Mouse (Mus musculus): ENCODE measurements around the gene Gm47841. TPM values are rescaled to one million over a fixed set of nuclear protein-coding genes. Genes with fewer than 3 reads are reported as not detected.

Gm47841 gene
- polyA plus RNA-seq, 1 experiment from 2014 or later, result not detected

- 26% methylated on average over 72 of the region's 120 CpGs for WGBS
- Histone ChIP-seq H3K36me3 (ENCODE audit: control insufficient read depth, insufficient read depth, low read length) (peaks cover 3% of the 10 kb centered on the region; the same call in 1 of the 2 replicates), H3K9ac (ENCODE audit: low read length) (peak overlapping the region; percentile 33), H3K9me3 (ENCODE audit: control insufficient read depth, low read length) (no peaks in the 10 kb centered on the region), H3K27me3 (ENCODE audit: control insufficient read depth, insufficient read depth, low read depth, low read length) (peaks cover 71% of the 10 kb centered on the region), H3K4me3 (ENCODE audit: low read length) (peak overlapping the region; percentile 40), H3K4me1 (replicated peaks; ENCODE audit: control insufficient read depth, insufficient read depth, low read length) (peaks cover 7% of the 10 kb centered on the region), H3K4me2 (ENCODE audit: low read depth, low read length) (peak overlapping the region; percentile 56), H3K27ac (ENCODE audit: low read length) (no peak overlapping the region)
- peak; percentile 36 for ATAC-seq (ENCODE audit: low read depth)
Measured at GRCm38 (mm10) chr15:101052560-101053501, 5.6 kb upstream of the Gm47841 start.

- Histone ChIP-seq H3K27me3 (ENCODE audit: control insufficient read depth, insufficient read depth, low read depth, low read length) (peaks cover 79% of the 10 kb centered on the region), H3K4me3 (ENCODE audit: low read length) (no peak overlapping the region)
- ATAC-seq (ENCODE audit: low read depth), result no peak
Measured at GRCm38 (mm10) chr15:101051869-101052268, 4.7 kb upstream of the Gm47841 start.

DNA sequence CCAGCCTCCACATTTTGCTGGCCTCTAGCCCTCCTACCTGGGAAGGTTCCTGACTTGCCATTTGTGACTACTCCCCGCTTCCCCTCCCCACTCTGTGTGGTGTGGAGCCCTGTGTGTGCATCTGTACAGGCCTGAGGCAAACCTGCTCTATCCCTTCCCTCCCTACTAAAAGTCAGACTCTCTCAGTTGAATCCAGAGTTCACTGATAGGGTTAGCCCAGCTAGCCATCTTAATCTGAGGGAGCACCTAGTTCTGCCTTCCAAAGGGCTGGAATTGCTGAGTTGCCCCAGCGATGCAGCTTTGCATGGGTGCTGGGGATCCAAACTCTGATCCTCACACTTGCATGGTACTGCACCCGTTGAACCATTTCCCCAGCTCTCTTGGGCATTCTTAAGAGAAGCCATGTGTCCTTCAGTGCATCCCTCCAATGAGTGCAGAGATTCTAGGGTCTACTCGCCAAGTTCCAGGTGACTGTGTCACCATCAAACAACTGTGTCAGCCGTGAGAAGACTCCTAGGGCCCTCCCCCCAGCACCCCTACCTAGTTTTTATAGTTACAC is 1.2 kb upstream of the Gm47841 start:
- no peak overlapping the region for H3K4me2 ChIP-seq (ENCODE audit: low read depth, low read length)
- whole genome bisulfite sequencing, result 61% methylated on average over 5 of the region's 5 CpGs
- ATAC-seq (ENCODE audit: low read depth), result no peak
- peaks cover 20% of the 10 kb centered on the region for H3K4me1 ChIP-seq (replicated peaks; ENCODE audit: control insufficient read depth, insufficient read depth, low read length)
- H3K4me3 ChIP-seq (ENCODE audit: low read length), result no peak overlapping the region
- no peaks in the 10 kb centered on the region for H3K9me3 ChIP-seq (ENCODE audit: control insufficient read depth, low read length)
- peaks cover 89% of the 10 kb centered on the region for H3K27me3 ChIP-seq (ENCODE audit: control insufficient read depth, insufficient read depth, low read depth, low read length)
- H3K36me3 ChIP-seq (ENCODE audit: control insufficient read depth, insufficient read depth, low read length), result peaks cover 3% of the 10 kb centered on the region; the same call in 1 of the 2 replicates
- H3K9ac ChIP-seq (ENCODE audit: low read length), result no peak overlapping the region
- no peak overlapping the region for H3K27ac ChIP-seq (ENCODE audit: low read length)

More at GRCm38 (mm10) chr15:101051869-101052268, 4.7 kb upstream of the Gm47841 start:
- Histone ChIP-seq H3K27ac (ENCODE audit: low read length) (no peak overlapping the region), H3K36me3 (ENCODE audit: control insufficient read depth, insufficient read depth, low read length) (peaks cover 3% of the 10 kb centered on the region; the same call in 1 of the 2 replicates), H3K4me1 (replicated peaks; ENCODE audit: control insufficient read depth, insufficient read depth, low read length) (peaks cover 13% of the 10 kb centered on the region), H3K9ac (ENCODE audit: low read length) (no peak overlapping the region), H3K9me3 (ENCODE audit: control insufficient read depth, low read length) (no peaks in the 10 kb centered on the region), H3K4me2 (ENCODE audit: low read depth, low read length) (no peak overlapping the region)
- 66% methylated on average over 10 of the region's 10 CpGs for WGBS

- peak; percentile 69 for ATAC-seq (ENCODE audit: low read depth)
- no peak overlapping the region for H3K27ac ChIP-seq (ENCODE audit: low read length)
- WGBS, result under 1% methylated on average over 67 of the region's 77 CpGs
- no peaks in the 10 kb centered on the region for H3K36me3 ChIP-seq (ENCODE audit: control insufficient read depth, insufficient read depth, low read length)
- peak overlapping the region; percentile 97 for H3K4me2 ChIP-seq (ENCODE audit: low read depth, low read length)
- no peaks in the 10 kb centered on the region for H3K9me3 ChIP-seq (ENCODE audit: control insufficient read depth, low read length)
- peaks cover 17% of the 10 kb centered on the region for H3K4me1 ChIP-seq (replicated peaks; ENCODE audit: control insufficient read depth, insufficient read depth, low read length)
- peaks cover 85% of the 10 kb centered on the region for H3K27me3 ChIP-seq (ENCODE audit: control insufficient read depth, insufficient read depth, low read depth, low read length)
- H3K4me3 ChIP-seq (ENCODE audit: low read length), result peak overlapping the region; percentile 56
- peak overlapping the region; percentile 64 for H3K9ac ChIP-seq (ENCODE audit: low read length)
Measured at GRCm38 (mm10) chr15:101046527-101047193, 537 bp downstream of the Gm47841 start.

- H3K9ac ChIP-seq (ENCODE audit: low read length), result peak overlapping the region; percentile 64
- H3K27me3 ChIP-seq (ENCODE audit: control insufficient read depth, insufficient read depth, low read depth, low read length), result peaks cover 86% of the 10 kb centered on the region
- H3K4me2 ChIP-seq (ENCODE audit: low read depth, low read length), result peak overlapping the region; percentile 97
- peaks cover 17% of the 10 kb centered on the region for H3K4me1 ChIP-seq (replicated peaks; ENCODE audit: control insufficient read depth, insufficient read depth, low read length)
- peak overlapping the region; percentile 56 for H3K4me3 ChIP-seq (ENCODE audit: low read length)
- 3% methylated on average over 36 of the region's 43 CpGs for WGBS
- H3K9me3 ChIP-seq (ENCODE audit: control insufficient read depth, low read length), result no peaks in the 10 kb centered on the region
- H3K27ac ChIP-seq (ENCODE audit: low read length), result no peak overlapping the region
- no peaks in the 10 kb centered on the region for H3K36me3 ChIP-seq (ENCODE audit: control insufficient read depth, insufficient read depth, low read length)
- ATAC-seq (ENCODE audit: low read depth), result peak; percentile 19; the same call in 1 of the 2 replicates
Measured at GRCm38 (mm10) chr15:101046039-101046526, 1.1 kb downstream of the Gm47841 start.

DNA sequence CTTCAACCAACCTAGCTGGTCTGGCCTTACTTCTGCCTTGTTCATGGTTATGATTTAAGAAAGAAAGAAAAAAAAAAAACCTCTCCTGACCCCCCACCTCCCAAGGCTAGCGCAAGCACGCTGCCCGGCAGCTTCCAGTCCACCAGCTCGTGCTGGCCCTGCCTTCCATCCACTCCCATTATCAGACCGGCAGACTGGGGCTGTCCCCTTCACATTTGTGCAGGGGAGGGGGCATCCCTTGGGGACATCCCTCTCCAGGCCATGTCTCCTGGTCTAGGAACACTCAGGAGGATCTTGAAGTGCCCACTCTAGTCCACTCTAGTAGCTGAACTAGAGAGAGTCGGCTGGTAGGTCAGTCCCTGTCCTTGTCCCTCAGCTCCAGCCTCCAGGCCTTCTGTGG is 2.7 kb downstream of the Gm47841 start:
- Histone ChIP-seq H3K4me3 (ENCODE audit: low read length) (no peak overlapping the region), H3K9me3 (ENCODE audit: control insufficient read depth, low read length) (0 out of 2 replicates have a peak, but pooled peaks cover 2% of the 10 kb centered on the region), H3K4me1 (replicated peaks; ENCODE audit: control insufficient read depth, insufficient read depth, low read length) (peaks cover 17% of the 10 kb centered on the region), H3K4me2 (ENCODE audit: low read depth, low read length) (no peak overlapping the region), H3K9ac (ENCODE audit: low read length) (no peak overlapping the region), H3K27me3 (ENCODE audit: control insufficient read depth, insufficient read depth, low read depth, low read length) (peaks cover 83% of the 10 kb centered on the region), H3K27ac (ENCODE audit: low read length) (no peak overlapping the region), H3K36me3 (ENCODE audit: control insufficient read depth, insufficient read depth, low read length) (no peaks in the 10 kb centered on the region)
- ATAC-seq (ENCODE audit: low read depth), result no peak
- 26% methylated on average over 6 of the region's 6 CpGs for WGBS

DNA sequence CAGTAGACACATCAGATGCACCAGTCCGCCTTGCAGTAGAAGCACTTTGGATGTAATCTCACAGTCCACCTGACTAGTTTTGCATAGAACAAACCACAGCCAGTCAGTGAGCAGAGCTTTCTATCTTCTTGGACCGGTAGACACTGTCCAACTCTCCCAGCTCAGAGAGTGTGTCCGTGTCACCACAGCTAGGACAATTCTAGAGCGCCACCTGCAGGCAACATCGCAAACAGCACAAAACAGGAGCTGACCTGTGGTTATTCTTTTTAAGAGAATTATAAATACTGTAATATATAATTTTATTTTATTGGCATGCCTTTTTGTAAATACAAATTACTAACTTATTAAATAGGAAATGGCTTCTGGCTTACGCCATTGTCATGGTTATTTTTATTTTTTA is 4.6 kb downstream of the Gm47841 start:
- Histone ChIP-seq H3K9me3 (ENCODE audit: control insufficient read depth, low read length) (0 out of 2 replicates have a peak, but pooled peaks cover 2% of the 10 kb centered on the region), H3K9ac (ENCODE audit: low read length) (no peak overlapping the region), H3K4me1 (replicated peaks; ENCODE audit: control insufficient read depth, insufficient read depth, low read length) (peaks cover 17% of the 10 kb centered on the region), H3K36me3 (ENCODE audit: control insufficient read depth, insufficient read depth, low read length) (no peaks in the 10 kb centered on the region), H3K27ac (ENCODE audit: low read length) (no peak overlapping the region), H3K4me3 (ENCODE audit: low read length) (no peak overlapping the region), H3K4me2 (ENCODE audit: low read depth, low read length) (no peak overlapping the region), H3K27me3 (ENCODE audit: control insufficient read depth, insufficient read depth, low read depth, low read length) (peaks cover 76% of the 10 kb centered on the region)
- no peak for ATAC-seq (ENCODE audit: low read depth)
- 21% methylated on average over 6 of the region's 6 CpGs for WGBS

GRCm38 (mm10) chr15:101041966-101042365 is 5.2 kb downstream of the Gm47841 start:
- Histone ChIP-seq H3K27ac (ENCODE audit: low read length) (no peak overlapping the region), H3K27me3 (ENCODE audit: control insufficient read depth, insufficient read depth, low read depth, low read length) (peaks cover 71% of the 10 kb centered on the region), H3K4me2 (ENCODE audit: low read depth, low read length) (no peak overlapping the region), H3K9me3 (ENCODE audit: control insufficient read depth, low read length) (0 out of 2 replicates have a peak, but pooled peaks cover 2% of the 10 kb centered on the region), H3K9ac (ENCODE audit: low read length) (no peak overlapping the region), H3K36me3 (ENCODE audit: control insufficient read depth, insufficient read depth, low read length) (no peaks in the 10 kb centered on the region), H3K4me1 (replicated peaks; ENCODE audit: control insufficient read depth, insufficient read depth, low read length) (peaks cover 12% of the 10 kb centered on the region), H3K4me3 (ENCODE audit: low read length) (no peak overlapping the region)
- WGBS, result 55% methylated on average over 6 of the region's 6 CpGs
- ATAC-seq (ENCODE audit: low read depth), result no peak

Measured in lung, embryonic 16.5 days (tissue).